Mouse (Mus musculus) stomach, postnatal 0 days (tissue): ENCODE measurements around the gene Cnnm3. TPM values are rescaled to one million over a fixed set of nuclear protein-coding genes. Genes with fewer than 3 reads are reported as not detected.
A peak's percentile ranks its signal among the peaks of the same experiment; 100 is the strongest.

Experiments
- ATAC-seq: fragments of 200-750 bp; cut with Nextera tagmentation; 2 replicates; pipeline ENCODE4 v1.8.0; 2017; ENCODE audit not compliant: low FRiP score, low TSS enrichment
- DNase-seq: peaks from one replicate; pipeline ENCODE4 v3.0.0-alpha.2; 2016; ENCODE audit warnings: low spot score
- H3K27ac ChIP-seq: fragments of 300-500 bp; sonication (generic); replicated peaks from 2 replicates; pipeline ENCODE4 v1.5.1; 2014; ENCODE audit warnings: mild to moderate bottlenecking, control low read depth
- H3K27me3 ChIP-seq: fragments of 300-500 bp; sonication (generic); 2 replicates; pipeline ENCODE4 v1.6.1; 2014; ENCODE audit warnings: low read length; ENCODE audit not compliant: control insufficient read depth, insufficient read depth
- H3K36me3 ChIP-seq: fragments of 300-500 bp; sonication (generic); 2 replicates; pipeline ENCODE4 v1.6.1; 2014; ENCODE audit warnings: low read length, mixed read lengths; ENCODE audit not compliant: control insufficient read depth, insufficient read depth
- H3K4me1 ChIP-seq: fragments of 300-500 bp; sonication (generic); replicated peaks from 2 replicates; pipeline ENCODE4 v1.6.1; 2014; ENCODE audit warnings: antibody characterized with exemption; ENCODE audit not compliant: control insufficient read depth, insufficient read depth
- H3K4me2 ChIP-seq: fragments of 300-500 bp; sonication (generic); replicated peaks from 2 replicates; pipeline ENCODE4 v1.6.1; 2014; ENCODE audit warnings: low read depth, mild to moderate bottlenecking, control low read depth, moderate library complexity
- H3K4me3 ChIP-seq: fragments of 300-500 bp; sonication (generic); 2 replicates; pipeline ENCODE4 v1.5.1; 2014; ENCODE audit warnings: low read depth, low read length, control low read depth
- H3K9ac ChIP-seq: fragments of 300-500 bp; sonication (generic); 2 replicates; pipeline ENCODE4 v1.6.1; 2014; ENCODE audit warnings: mild to moderate bottlenecking, low read length, control low read depth, mixed read lengths
- H3K9me3 ChIP-seq: fragments of 300-500 bp; sonication (generic); 2 replicates; pipeline ENCODE4 v1.6.1; 2016; ENCODE audit warnings: low read length; ENCODE audit not compliant: control insufficient read depth
- CTCF ChIP-seq: IDR thresholded peaks from 2 replicates; pipeline ENCODE4 v1.5.1; 2016; ENCODE audit warnings: antibody characterized with exemption, low read depth, mild to moderate bottlenecking, moderate library complexity
- EP300 ChIP-seq: optimal IDR thresholded peaks from 2 replicates; pipeline ENCODE3; 2016; ENCODE audit warnings: antibody characterized with exemption
- WGBS: fragments of 180-500 bp; shearing (Covaris S2); extraction: QIAGEN DNeasy Blood & Tissue Kit; methylation state at CpG from one replicate; pipeline ENCODE4 v1.1.7; 2014; 5-methylcytosine and 5-hydroxymethylcytosine counted together
- polyA plus RNA-seq: library from polyadenylated mRNA; unstranded; fragments of >200 nt; fragmentation: Nextera tagmentation; extraction: Ambion mirVana; gene quantifications from 2 replicates; pipeline ENCODE4 v1.2.1, GENCODE M21; 2015

Gene Cnnm3
- polyA plus RNA-seq, 1 experiment from 2014 or later: 1.6 TPM

DNA sequence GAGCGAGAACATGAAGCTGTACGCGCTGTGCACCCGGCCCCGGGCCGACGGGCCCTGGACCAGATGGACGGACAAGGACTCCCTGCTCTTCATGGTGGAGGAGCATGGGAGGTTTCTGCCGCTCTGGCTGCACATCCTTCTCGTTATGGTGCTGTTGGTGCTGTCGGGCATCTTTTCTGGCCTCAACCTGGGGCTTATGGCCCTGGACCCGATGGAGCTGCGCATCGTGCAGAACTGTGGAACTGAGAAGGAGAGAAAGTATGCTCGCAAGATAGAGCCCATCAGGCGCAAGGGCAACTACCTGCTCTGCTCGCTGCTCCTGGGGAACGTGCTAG lies 39.6 kb upstream of the Cnnm3 start:
- no peaks in the 10 kb centered on the region for H3K36me3 ChIP-seq
- H3K27me3 ChIP-seq: no peaks in the 10 kb centered on the region
- H3K27ac ChIP-seq: peak overlapping the region; percentile 91
- H3K4me1 ChIP-seq: peaks cover 22% of the 10 kb centered on the region
- ATAC-seq: no peak
- DNase-seq: no peak
- H3K4me2 ChIP-seq: peak overlapping the region; percentile 86
- no peaks in the 10 kb centered on the region for H3K9me3 ChIP-seq
- peak overlapping the region; percentile 64 for H3K4me3 ChIP-seq
- peak overlapping the region; percentile 79 for H3K9ac ChIP-seq
- 15% methylated on average over 18 of the region's 18 CpGs for WGBS
- TF ChIP-seq CTCF: no peak
- TF ChIP-seq EP300: no peak

DNA sequence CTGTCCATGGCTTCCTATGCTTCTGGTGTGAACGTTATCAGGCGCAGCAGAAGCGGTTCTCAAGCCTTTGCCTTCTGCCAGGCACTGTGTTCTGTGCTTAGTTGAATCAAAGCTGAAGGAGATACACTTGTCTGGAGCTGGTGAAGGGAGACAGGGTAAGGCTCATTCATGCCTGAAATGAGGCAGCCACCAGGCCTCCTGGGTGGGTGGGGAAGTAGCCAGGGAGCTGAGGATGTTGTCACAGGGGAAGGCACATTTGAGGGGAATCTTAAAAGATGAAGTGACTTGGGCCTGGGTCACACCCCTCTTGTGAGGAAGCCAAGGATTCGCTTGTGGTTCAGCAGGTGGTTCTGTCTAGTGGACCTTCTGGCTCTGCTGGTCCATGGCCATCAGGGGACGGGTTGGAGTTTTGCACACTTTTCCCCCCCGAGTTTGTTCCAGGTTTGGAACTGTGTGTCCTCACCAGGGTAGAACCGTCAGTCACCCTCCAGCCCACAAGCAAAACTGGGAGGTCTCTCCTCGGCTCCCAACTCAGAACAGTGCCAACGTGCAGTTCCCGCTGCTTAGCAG lies 38.4 kb upstream of the Cnnm3 start:
- peak overlapping the region; percentile 64; the same call in 1 of the 2 replicates for H3K4me3 ChIP-seq
- ATAC-seq: no peak

DNA sequence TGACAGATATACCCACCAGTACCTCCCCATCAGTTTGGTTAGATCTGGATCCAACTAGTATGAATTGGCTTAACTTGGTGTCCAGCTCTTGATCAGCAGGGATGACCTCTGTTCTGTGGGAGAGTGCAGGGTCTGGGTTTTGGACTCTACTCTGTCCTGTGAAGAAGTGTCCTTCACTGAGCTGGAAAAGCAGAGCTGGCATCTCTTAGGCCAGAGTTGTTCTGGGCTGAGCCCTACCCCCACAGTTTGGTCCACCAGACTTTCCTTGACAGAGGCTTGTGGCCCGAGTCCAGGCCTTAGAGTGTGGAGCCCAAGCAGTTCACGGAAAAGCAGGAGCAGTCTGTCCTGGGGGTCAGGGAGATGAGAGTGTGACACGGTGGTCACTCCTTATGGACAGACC lies 37.0 kb upstream of the Cnnm3 start:
- peak overlapping the region; percentile 38 for H3K9ac ChIP-seq
- H3K36me3 ChIP-seq: no peaks in the 10 kb centered on the region; the same call in 1 of the 2 replicates
- no peaks in the 10 kb centered on the region for H3K27me3 ChIP-seq
- DNase-seq (no peak), ATAC-seq (no peak)
- TF ChIP-seq CTCF: no peak
- no peak for TF ChIP-seq EP300
- peak overlapping the region; percentile 86 for H3K4me2 ChIP-seq
- 48% methylated on average over 3 of the region's 3 CpGs for WGBS
- H3K27ac ChIP-seq: peak overlapping the region; percentile 59
- no peaks in the 10 kb centered on the region for H3K9me3 ChIP-seq
- H3K4me1 ChIP-seq: peaks cover 27% of the 10 kb centered on the region
- H3K4me3 ChIP-seq: peak overlapping the region; percentile 20; the same call in 1 of the 2 replicates

More for the DNA sequence above, 38.4 kb upstream of the Cnnm3 start:
- H3K36me3 ChIP-seq: no peaks in the 10 kb centered on the region
- H3K27me3 ChIP-seq: no peaks in the 10 kb centered on the region
- H3K9ac ChIP-seq: peak overlapping the region; percentile 23
- peak overlapping the region; percentile 86 for H3K4me2 ChIP-seq
- no peak for DNase-seq
- no peaks in the 10 kb centered on the region for H3K9me3 ChIP-seq
- H3K27ac ChIP-seq: peak overlapping the region; percentile 40; the same call in 1 of the 2 replicates
- 59% methylated on average over 10 of the region's 10 CpGs for WGBS
- H3K4me1 ChIP-seq: peaks cover 27% of the 10 kb centered on the region
- no peak for TF ChIP-seq EP300
- TF ChIP-seq CTCF: no peak

DNA sequence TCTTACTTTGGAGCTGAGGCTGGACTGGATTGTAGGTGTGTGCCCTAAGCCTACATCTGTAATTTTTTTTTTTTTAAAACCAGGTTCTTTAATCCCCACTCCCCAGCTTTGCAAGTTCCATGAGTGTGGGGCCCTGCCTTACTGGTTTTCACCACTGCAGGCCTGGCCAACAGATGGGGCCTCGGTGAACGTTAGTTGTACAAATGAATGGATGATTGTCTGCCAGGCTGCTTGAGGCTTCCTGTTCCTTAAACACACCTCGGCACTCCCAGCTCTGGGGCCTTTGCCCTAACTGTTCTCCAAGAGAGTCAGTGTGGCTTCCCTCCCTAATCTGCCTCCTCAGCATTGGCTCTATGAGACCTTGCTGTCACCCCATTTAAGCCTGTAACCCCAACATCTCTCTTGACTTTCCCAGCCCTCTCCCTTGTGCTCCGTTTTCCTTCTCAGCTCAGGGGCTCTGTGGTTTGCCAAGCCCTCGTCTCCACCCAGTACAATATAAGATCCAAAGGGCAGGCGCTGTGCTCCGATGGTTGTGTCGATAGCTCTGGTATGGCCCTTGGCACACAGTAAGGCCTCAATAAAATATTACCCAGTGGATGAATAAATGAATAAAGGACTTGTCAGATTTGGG lies 36.1 kb upstream of the Cnnm3 start:
- no peaks in the 10 kb centered on the region for H3K9me3 ChIP-seq
- no peaks in the 10 kb centered on the region; the same call in 1 of the 2 replicates for H3K36me3 ChIP-seq
- peak overlapping the region; percentile 59 for H3K27ac ChIP-seq
- peak; percentile 60 for DNase-seq
- 22% methylated on average over 8 of the region's 8 CpGs for WGBS
- H3K4me2 ChIP-seq: peak overlapping the region; percentile 86
- H3K4me3 ChIP-seq: peak overlapping the region; percentile 20; the same call in 1 of the 2 replicates
- H3K4me1 ChIP-seq: peaks cover 27% of the 10 kb centered on the region
- no peak for ATAC-seq
- peak overlapping the region; percentile 38 for H3K9ac ChIP-seq
- no peak for TF ChIP-seq CTCF
- no peak for TF ChIP-seq EP300
- no peaks in the 10 kb centered on the region for H3K27me3 ChIP-seq

DNA sequence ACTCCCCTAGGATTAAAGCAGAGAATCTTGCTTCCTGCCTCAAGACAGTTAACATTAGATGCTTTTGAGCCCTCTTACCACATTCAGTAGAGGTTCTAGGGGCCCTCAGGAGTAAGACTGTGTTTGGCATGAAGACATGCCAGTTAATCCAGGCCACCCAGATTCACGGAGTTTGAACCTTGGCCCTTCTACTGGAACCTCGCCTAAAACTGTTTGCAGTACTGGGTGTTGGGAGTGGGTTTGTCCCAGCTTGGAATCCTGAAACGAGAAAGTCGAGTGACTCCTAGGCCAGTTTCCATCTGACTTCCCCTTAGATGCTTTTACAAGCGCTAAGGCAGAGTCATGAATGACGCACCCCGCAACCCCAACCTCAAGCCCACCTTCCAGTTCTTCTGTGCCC lies 35.2 kb upstream of the Cnnm3 start:
- peak; percentile 38 for ATAC-seq

DNA sequence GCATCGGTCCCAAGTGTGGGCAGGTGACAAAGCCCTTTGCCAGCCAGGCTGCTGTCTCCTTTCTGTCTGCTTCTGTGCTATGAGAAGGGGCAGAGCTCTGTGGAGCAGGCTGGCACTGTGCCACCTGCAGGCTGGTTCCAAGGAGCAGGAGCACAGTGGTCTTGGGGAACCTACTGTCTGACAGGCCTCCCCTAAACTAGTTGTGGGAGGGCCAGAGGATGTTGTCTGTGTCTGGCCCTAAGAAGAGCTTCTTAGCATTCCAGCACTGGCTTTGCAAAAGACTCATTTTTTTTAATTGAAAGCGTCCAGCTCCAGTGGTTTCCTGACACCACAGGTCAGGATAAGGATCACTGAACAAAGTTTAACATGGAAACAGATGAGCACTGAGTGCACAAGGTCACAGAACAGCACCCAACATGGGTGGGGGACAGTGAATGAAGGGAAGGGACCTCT lies 33.3 kb upstream of the Cnnm3 start:
- no peak overlapping the region for H3K9ac ChIP-seq
- no peak for TF ChIP-seq EP300
- TF ChIP-seq CTCF: no peak
- H3K9me3 ChIP-seq: no peaks in the 10 kb centered on the region
- peaks cover 18% of the 10 kb centered on the region for H3K4me1 ChIP-seq
- H3K36me3 ChIP-seq: no peaks in the 10 kb centered on the region; the same call in 1 of the 2 replicates
- DNase-seq (no peak), ATAC-seq (no peak)
- no peaks in the 10 kb centered on the region for H3K27me3 ChIP-seq
- WGBS: 57% methylated on average over 2 of the region's 2 CpGs
- no peak overlapping the region for H3K27ac ChIP-seq
- H3K4me3 ChIP-seq: no peak overlapping the region
- H3K4me2 ChIP-seq: no peak overlapping the region

More for the DNA sequence above, 35.2 kb upstream of the Cnnm3 start:
- 36% methylated on average over 7 of the region's 7 CpGs for WGBS
- Histone ChIP-seq H3K27ac (peak overlapping the region; percentile 63), H3K9ac (0 out of 2 replicates have a peak overlapping the region, but pooled peaks have one; percentile 14), H3K27me3 (no peaks in the 10 kb centered on the region), H3K36me3 (no peaks in the 10 kb centered on the region; the same call in 1 of the 2 replicates), H3K9me3 (no peaks in the 10 kb centered on the region), H3K4me3 (no peak overlapping the region), H3K4me2 (peak overlapping the region; percentile 23; the same call in 1 of the 2 replicates), H3K4me1 (peaks cover 27% of the 10 kb centered on the region)
- DNase-seq: peak; percentile 63
- no peak for TF ChIP-seq CTCF
- TF ChIP-seq EP300: no peak
